Mouse (Mus musculus) liver, embryonic 13.5 days (tissue): ENCODE data around the gene Smad9. TPM values are rescaled to one million over a fixed set of nuclear protein-coding genes. Genes with fewer than 3 reads are reported as not detected.
"Not testable (repeated sequence)": the region's sequence is repeated elsewhere in the genome, so short reads cannot be mapped to it uniquely, and the experiment has no call there.

ENCODE experiments used
- ATAC-seq: fragments of 200-750 bp; cut with Nextera tagmentation; 2 replicates; pipeline ENCODE4 v1.8.0; 2017; ENCODE audit warnings: low read depth, mild to moderate bottlenecking, moderate number of reproducible peaks, moderate library complexity
- DNase-seq: peaks from one replicate; pipeline ENCODE4 v3.0.0; 2022
- H3K27ac ChIP-seq: fragments of 300-500 bp; sonication (generic); 2 replicates; pipeline ENCODE4 v1.5.1; 2015; ENCODE audit warnings: moderate library complexity, mild to moderate bottlenecking, inconsistent platforms
- H3K27me3 ChIP-seq: fragments of 300-500 bp; sonication (generic); 2 replicates; pipeline ENCODE4 v1.6.1; 2015; ENCODE audit warnings: mild to moderate bottlenecking, inconsistent platforms
- H3K36me3 ChIP-seq: fragments of 300-500 bp; sonication (generic); 2 replicates; pipeline ENCODE4 v1.6.1; 2015; ENCODE audit warnings: mild to moderate bottlenecking, inconsistent platforms
- H3K4me1 ChIP-seq: fragments of 300-500 bp; sonication (generic); replicated peaks from 2 replicates; pipeline ENCODE4 v1.6.1; 2015; ENCODE audit warnings: inconsistent platforms
- H3K4me2 ChIP-seq: fragments of 300-500 bp; sonication (generic); 2 replicates; pipeline ENCODE4 v1.6.1; 2015; ENCODE audit warnings: inconsistent platforms, mild to moderate bottlenecking, moderate library complexity
- H3K4me3 ChIP-seq: fragments of 300-500 bp; sonication (generic); replicated peaks from 2 replicates; pipeline ENCODE4 v1.5.1; 2015; ENCODE audit warnings: mild to moderate bottlenecking, inconsistent platforms
- H3K9ac ChIP-seq: fragments of 300-500 bp; sonication (generic); 2 replicates; pipeline ENCODE4 v1.6.1; 2015; ENCODE audit warnings: mild to moderate bottlenecking, inconsistent platforms
- H3K9me3 ChIP-seq: fragments of 300-500 bp; sonication (generic); replicated peaks from 2 replicates; pipeline ENCODE4 v1.6.1; 2016; ENCODE audit warnings: inconsistent platforms
- WGBS: fragments of 180-500 bp; shearing (Covaris S2); methylation state at CpG from one replicate; pipeline ENCODE4 v1.1.7; 2015; ENCODE audit not compliant: insufficient replicate concordance; 5-methylcytosine and 5-hydroxymethylcytosine counted together
- polyA plus RNA-seq: library from polyadenylated mRNA; unstranded; fragments of >200 nt; fragmentation: Nextera tagmentation; extraction: Ambion mirVana; gene quantifications from 2 replicates; pipeline ENCODE4 v1.2.1, GENCODE M21; 2015

The Smad9 gene
- polyA plus RNA-seq, 1 experiment from 2014 or later: 0.09 TPM

DNA sequence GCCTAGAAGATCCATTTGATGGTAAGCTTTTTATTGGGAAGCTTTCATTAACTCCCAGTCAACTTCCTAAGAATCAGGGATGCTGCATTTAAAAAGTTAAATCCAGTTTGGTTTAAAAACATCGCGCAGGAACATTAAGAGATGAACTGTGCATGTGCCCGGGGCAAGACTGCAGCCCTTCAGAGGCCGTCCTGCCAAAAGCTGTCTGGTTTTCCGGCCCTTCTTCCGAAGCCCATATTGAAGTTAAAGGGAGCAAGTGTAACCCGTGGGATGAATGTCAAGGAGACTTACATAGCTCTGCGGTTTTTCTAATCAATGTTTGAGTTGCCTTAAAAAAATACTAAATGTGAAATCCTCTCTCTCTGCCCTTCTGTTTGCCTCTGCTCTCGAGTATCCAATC is 3.8 kb downstream of the Smad9 start:
- no peak for ATAC-seq
- Histone ChIP-seq H3K4me2 (no peak overlapping the region), H3K4me3 (no peak overlapping the region), H3K27me3 (peaks cover 36% of the 10 kb centered on the region), H3K9ac (no peak overlapping the region), H3K27ac (no peak overlapping the region), H3K36me3 (no peaks in the 10 kb centered on the region), H3K9me3 (no peaks in the 10 kb centered on the region), H3K4me1 (peaks cover 10% of the 10 kb centered on the region)
- no peak for DNase-seq
- 65% methylated on average over 9 of the region's 9 CpGs for WGBS

DNA sequence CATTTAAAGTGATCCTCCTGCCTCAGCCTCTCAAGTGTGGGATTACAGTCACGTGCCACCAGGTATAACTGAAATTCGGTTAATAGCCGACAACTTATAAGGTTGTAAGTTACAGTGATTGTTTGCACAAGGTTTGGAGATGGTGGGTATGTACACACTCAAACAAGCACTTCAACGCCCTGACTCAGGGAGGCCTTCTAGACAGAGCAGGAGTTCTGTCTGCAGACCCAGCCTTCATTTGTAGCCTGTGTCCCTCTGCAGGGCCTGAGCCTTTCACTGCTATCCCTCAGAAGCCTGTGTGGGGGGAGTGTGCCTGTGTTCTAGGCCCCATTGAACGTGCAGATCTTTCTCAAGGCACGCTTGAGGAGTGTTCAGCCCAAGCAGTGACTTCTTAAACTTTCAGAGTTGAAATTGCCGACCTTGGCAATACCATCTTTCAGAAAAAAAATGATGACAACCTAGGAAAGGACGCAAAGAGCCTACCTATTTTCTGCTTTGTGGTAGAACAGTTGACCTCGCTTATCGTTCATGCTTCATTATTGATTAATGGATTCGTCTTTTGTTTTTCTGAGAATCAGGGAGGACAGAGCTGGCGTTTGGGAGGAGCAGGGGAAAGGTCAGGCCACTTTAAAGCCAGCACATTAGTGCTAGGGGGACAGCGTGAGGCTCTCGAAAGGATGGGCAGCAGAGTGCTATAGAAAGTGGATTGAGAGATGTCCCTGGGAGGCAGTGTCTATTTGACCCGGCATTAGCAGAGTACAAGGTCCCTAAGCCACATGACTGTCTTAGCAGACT is 5.1 kb downstream of the Smad9 start:
- Histone ChIP-seq H3K9ac (no peak overlapping the region), H3K27ac (no peak overlapping the region), H3K4me2 (no peak overlapping the region), H3K36me3 (no peaks in the 10 kb centered on the region), H3K4me3 (no peak overlapping the region), H3K9me3 (no peaks in the 10 kb centered on the region), H3K27me3 (peaks cover 23% of the 10 kb centered on the region), H3K4me1 (peaks cover 7% of the 10 kb centered on the region; the same call in 1 of the 2 replicates)
- no peak for DNase-seq
- WGBS: 62% methylated on average over 15 of the region's 15 CpGs
- ATAC-seq: no peak

DNA sequence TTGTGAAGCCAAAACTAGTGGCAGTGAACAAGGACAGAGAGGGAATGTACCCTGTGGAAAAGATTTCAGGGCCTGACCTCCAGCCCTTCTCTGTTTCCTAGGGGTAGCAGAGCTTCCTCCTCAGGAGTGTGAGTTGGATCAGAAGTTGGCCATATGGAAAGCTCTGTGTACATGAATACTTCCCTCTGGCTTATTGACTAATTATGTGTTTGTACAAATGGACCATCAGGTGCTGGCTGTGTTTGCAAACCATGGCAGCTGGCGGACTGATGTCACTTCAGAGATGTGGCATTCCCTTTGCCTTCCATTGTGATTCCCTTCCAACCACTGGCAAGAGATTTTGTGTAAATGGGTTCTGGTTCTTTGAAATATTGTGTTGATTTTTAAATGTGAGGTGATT is 5.9 kb downstream of the Smad9 start:
- ATAC-seq: no peak
- no peak for DNase-seq
- Histone ChIP-seq H3K4me2 (no peak overlapping the region), H3K27ac (no peak overlapping the region), H3K27me3 (peaks cover 16% of the 10 kb centered on the region), H3K9ac (no peak overlapping the region), H3K9me3 (no peaks in the 10 kb centered on the region), H3K36me3 (no peaks in the 10 kb centered on the region), H3K4me1 (peaks cover 7% of the 10 kb centered on the region; the same call in 1 of the 2 replicates), H3K4me3 (no peak overlapping the region)
- WGBS: 70% methylated on average over 1 of the region's 1 CpGs

DNA sequence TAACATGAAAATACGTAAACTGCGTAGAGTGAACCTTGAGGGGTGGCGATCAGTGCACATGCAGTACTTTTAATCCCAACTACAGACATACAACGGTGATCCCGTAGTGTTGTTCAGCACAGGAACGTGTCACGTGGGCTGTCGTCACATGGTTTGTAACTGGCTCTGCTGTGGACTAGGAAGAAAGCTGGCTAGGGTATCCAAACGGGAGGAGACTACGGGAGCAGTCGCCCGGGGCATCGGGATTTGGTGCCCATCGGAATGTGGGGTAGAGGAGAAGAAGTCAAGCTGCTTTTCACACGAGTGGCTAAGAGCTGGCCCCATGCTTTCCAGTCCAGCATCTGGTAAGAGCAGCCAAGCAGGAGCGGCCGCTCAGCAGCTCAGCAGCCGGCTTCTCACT is 9.0 kb downstream of the Smad9 start:
- H3K27me3 ChIP-seq: no peaks in the 10 kb centered on the region
- no peaks in the 10 kb centered on the region for H3K36me3 ChIP-seq
- WGBS: 67% methylated on average over 18 of the region's 18 CpGs
- H3K9me3 ChIP-seq: no peaks in the 10 kb centered on the region
- no peak overlapping the region for H3K4me2 ChIP-seq
- no peak overlapping the region for H3K9ac ChIP-seq
- no peak for ATAC-seq
- H3K4me3 ChIP-seq: no peak overlapping the region
- peaks cover 7% of the 10 kb centered on the region; the same call in 1 of the 2 replicates for H3K4me1 ChIP-seq
- DNase-seq: no peak
- no peak overlapping the region for H3K27ac ChIP-seq

DNA sequence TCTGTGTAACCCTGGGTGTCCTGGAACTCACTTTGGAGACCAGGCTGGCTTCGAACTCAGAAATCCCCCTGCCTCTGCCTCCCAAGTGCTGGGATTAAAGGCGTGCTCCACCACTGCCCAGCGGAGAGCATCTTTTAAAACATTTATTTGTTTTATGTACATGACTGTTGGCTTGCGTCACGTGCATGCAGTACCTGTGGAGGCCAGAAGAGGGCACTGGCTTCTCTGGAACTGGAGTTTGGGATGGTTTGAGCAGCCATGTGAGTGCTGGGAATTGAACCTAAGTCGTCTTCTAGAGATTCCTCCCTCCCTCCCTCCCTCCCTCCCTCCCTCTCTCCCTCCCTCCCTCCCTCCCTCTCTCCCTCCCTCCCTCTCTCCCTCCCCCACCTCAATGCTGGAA is 10.1 kb downstream of the Smad9 start:
- not testable (repeated sequence) for H3K36me3 ChIP-seq, H3K27ac ChIP-seq, H3K27me3 ChIP-seq, H3K4me2 ChIP-seq, ATAC-seq, H3K9ac ChIP-seq, DNase-seq, H3K4me3 ChIP-seq, H3K9me3 ChIP-seq, H3K4me1 ChIP-seq
- 69% methylated on average over 6 of the region's 6 CpGs for WGBS

DNA sequence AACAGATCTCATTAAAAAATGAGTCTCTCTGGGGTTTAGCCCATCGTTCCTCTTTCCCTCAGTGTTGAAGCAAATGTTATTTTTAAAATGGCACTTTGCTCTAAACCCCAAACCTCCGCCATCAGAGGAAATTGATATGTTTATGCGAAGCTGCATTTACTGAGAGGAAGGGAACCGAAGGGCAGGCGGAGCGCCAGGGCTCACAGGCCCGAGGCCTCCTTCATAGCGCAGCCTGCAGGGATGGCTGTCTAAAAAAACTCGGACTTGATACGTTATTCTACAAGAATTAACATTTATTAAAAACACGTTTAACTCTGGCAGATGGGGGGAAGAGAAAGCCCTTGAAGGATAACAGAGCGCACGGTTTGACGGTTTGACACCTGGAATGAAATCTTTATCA is 10.7 kb downstream of the Smad9 start:
- WGBS: 69% methylated on average over 14 of the region's 14 CpGs
- H3K27ac ChIP-seq: no peak overlapping the region
- peaks cover 4% of the 10 kb centered on the region; the same call in 1 of the 2 replicates for H3K4me1 ChIP-seq
- no peak for DNase-seq
- no peak overlapping the region for H3K4me2 ChIP-seq
- no peaks in the 10 kb centered on the region for H3K9me3 ChIP-seq
- H3K27me3 ChIP-seq: no peaks in the 10 kb centered on the region
- ATAC-seq: no peak
- no peak overlapping the region for H3K4me3 ChIP-seq
- H3K36me3 ChIP-seq: no peaks in the 10 kb centered on the region
- no peak overlapping the region for H3K9ac ChIP-seq

DNA sequence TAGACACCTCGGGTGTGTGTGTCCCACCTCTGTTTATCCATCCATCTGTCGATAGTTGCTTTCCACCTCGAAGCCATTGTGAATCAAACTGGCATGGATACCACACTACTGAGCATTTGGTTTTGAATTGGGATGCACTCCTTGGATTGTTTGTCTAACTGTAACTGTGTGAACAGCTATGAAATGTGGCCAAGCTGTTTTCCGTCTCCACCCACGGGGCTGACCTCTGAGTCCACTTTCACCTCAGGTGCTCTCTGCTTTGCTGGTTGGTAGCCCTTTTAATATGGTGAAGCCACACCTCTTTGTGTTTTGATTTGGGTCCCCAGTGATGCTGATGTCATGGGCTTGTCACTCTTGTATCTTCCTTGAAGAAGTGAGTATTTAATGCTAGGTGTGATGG is 11.4 kb downstream of the Smad9 start:
- ATAC-seq (no peak), DNase-seq (no peak)
- H3K9me3 ChIP-seq: no peaks in the 10 kb centered on the region
- no peaks in the 10 kb centered on the region for H3K36me3 ChIP-seq
- H3K27ac ChIP-seq: no peak overlapping the region
- H3K4me2 ChIP-seq: no peak overlapping the region
- no peak overlapping the region for H3K9ac ChIP-seq
- no peaks in the 10 kb centered on the region for H3K27me3 ChIP-seq
- WGBS: 69% methylated on average over 5 of the region's 5 CpGs
- no peak overlapping the region for H3K4me3 ChIP-seq
- H3K4me1 ChIP-seq: no peaks in the 10 kb centered on the region

DNA sequence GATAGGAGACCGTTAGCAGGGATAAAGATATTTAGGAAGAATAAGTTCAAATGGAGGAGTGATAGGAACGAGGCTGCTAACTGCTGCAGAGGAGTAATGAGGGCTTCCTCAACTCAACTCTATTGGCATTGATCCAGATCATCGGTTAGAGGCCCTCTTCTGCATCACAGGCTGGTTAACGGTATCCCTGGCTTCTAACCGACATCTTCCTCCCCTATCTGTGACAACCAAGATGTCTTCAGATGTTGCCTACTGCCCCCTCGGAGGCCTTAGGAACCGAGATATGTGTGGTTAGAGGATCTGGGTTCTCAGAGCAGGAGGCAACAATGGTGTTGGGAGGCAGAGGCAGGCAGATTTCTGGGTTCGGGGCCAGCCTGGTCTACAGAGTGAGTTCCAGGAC is 13.2 kb downstream of the Smad9 start:
- Histone ChIP-seq H3K9ac (no peak overlapping the region), H3K4me1 (no peaks in the 10 kb centered on the region), H3K4me2 (no peak overlapping the region), H3K36me3 (no peaks in the 10 kb centered on the region), H3K27me3 (no peaks in the 10 kb centered on the region), H3K27ac (no peak overlapping the region), H3K9me3 (0 out of 2 replicates have a peak, but pooled peaks cover 3% of the 10 kb centered on the region), H3K4me3 (no peak overlapping the region)
- DNase-seq (no peak), ATAC-seq (no peak)
- 68% methylated on average over 8 of the region's 8 CpGs for WGBS

DNA sequence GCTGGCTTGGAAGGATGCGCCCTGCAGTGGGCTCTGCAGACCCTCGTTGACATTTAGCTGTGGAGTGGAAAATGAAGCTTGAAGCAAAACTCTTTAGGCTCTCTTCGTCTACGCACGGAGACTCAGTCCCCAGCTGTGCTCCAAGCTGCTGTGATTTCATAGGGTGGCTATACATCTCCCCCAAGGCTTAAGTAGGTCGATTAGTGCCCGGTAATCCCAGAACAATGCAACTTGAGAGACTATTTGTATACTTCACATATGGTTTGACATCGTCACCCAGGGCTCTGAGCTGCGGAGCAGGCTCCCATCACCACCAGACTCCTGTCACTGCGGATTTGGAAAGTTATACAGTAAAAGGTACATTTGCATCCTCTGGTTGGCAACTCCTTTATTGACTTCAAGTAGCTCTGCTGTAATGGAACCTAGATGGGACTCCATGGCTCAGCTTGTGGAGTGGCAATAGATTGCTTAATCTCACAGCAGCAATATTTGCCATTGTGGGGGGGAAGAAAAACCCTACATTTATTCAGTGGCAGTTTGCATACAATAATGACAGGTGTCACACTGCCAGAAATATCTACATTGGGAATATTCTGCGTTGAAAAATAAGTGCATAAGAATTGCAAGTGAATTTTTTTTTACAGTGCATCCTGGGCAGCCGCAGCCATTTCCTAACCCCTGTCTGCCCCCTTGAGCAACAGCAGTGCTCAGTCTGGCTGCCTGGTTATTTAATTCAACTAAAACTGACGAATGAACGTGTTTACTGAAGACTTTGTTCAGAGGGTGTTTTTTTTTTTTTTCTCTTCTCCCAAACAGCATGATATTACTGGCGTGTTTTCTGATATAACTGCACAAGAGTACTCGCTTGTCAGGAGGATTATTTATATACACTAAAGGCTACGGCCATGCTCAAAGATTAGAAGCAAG is 14.2 kb downstream of the Smad9 start:
- Histone ChIP-seq H3K4me2 (no peak overlapping the region), H3K36me3 (no peaks in the 10 kb centered on the region), H3K9me3 (0 out of 2 replicates have a peak, but pooled peaks cover 4% of the 10 kb centered on the region), H3K4me3 (no peak overlapping the region), H3K27ac (no peak overlapping the region), H3K4me1 (no peaks in the 10 kb centered on the region), H3K9ac (no peak overlapping the region), H3K27me3 (no peaks in the 10 kb centered on the region)
- WGBS: 63% methylated on average over 17 of the region's 17 CpGs
- ATAC-seq (no peak), DNase-seq (no peak)

DNA sequence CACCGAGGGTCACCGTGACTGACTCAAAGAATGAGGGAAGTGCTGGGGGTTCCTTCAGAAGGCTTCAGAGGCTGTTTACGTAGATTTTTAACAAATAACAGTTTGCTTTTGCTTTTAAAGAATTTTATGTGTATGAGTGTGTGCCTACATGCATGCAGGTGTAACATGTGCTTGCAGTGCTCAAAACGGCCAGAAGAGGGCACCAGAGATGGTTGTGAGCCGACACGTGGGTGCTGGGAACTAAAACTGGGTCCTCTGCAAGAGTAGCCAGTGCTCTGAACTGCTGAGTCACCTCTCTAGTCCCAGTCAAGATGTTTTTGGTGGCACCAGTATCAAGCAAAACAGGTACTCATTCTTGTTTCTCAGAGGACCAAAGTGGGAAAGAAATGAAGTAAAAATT is 18.2 kb downstream of the Smad9 start:
- H3K4me1 ChIP-seq: no peaks in the 10 kb centered on the region
- no peak for DNase-seq
- WGBS: 65% methylated on average over 6 of the region's 6 CpGs
- ATAC-seq: no peak
- H3K27ac ChIP-seq: no peak overlapping the region
- no peak overlapping the region for H3K9ac ChIP-seq
- H3K36me3 ChIP-seq: no peaks in the 10 kb centered on the region
- no peak overlapping the region for H3K4me3 ChIP-seq
- 0 out of 2 replicates have a peak, but pooled peaks cover 4% of the 10 kb centered on the region for H3K9me3 ChIP-seq
- H3K27me3 ChIP-seq: no peaks in the 10 kb centered on the region
- no peak overlapping the region for H3K4me2 ChIP-seq

DNA sequence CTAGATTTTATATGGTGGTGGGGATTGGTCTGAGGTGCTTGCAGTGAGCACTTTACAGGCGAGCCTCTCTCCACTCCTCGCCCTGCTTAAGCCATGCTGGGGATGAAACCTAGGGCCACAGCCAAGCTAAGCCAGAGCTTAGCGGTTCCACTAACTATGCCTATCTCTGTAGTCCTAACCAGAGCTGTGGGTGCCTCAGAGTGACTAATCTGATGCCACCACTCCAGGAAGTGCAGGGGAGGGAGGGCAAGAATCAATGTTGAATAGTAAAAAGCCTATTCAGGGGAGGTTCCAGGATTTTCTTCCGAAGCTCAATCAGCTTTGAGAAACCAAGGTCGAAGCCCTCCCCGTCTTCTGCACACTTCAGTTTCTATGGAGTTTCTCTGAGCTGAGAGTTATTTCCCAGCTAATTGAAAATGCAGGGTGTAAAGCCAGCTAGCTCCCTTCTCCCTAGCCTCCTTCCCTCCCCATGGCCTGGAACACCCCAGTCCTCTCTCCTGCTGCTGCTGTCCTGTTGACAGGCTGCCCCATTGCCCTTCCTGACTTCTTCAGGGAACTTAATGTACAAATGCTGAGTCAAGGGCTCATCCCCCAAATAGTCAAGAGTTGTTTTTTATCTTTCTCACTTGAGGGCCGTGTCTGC is 20.7 kb downstream of the Smad9 start:
- H3K4me2 ChIP-seq: no peak overlapping the region
- no peak for ATAC-seq
- no peak overlapping the region for H3K9ac ChIP-seq
- no peaks in the 10 kb centered on the region for H3K27me3 ChIP-seq
- no peak overlapping the region for H3K27ac ChIP-seq
- DNase-seq: no peak
- 0 out of 2 replicates have a peak, but pooled peaks cover 4% of the 10 kb centered on the region for H3K9me3 ChIP-seq
- WGBS: 43% methylated on average over 7 of the region's 7 CpGs
- H3K36me3 ChIP-seq: no peaks in the 10 kb centered on the region
- no peaks in the 10 kb centered on the region for H3K4me1 ChIP-seq
- H3K4me3 ChIP-seq: no peak overlapping the region
